Mouse (Mus musculus): ENCODE data around the gene Mrpl35. TPM values are rescaled to one million over a fixed set of nuclear protein-coding genes. Genes with fewer than 3 reads are reported as not detected.

The Mrpl35 gene
- polyA plus RNA-seq, 1 experiment from 2014 or later = 62.5 TPM

DNA sequence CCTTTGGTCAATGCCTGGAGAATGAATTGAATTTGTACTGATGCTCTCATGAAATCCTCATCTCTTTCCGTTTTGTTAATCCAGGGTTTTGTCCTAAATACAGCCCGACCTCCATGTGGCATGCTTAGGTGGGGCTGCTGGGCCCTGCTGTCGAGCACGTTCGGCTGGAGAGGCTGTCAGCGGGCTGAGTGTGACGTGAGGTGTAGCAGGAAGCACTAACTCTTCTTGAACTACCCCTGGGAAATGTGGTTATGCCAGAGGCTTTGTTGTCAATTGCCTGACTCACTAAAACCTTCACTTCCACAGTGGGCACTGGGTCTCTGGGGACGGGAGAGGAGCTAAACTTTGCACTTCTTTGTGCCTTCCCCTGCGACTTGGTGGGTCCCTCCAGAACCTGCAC, 38.4 kb downstream of the Mrpl35 start:
- no peaks in the 10 kb centered on the region for H3K9me3 ChIP-seq
- H3K4me2 ChIP-seq (replicated peaks) = no peak overlapping the region
- no peaks in the 10 kb centered on the region for H3K27me3 ChIP-seq
- no peak overlapping the region for H3K4me3 ChIP-seq
- H3K9ac ChIP-seq = no peak overlapping the region
- no peaks in the 10 kb centered on the region for H3K36me3 ChIP-seq
- H3K27ac ChIP-seq = no peak overlapping the region
- ATAC-seq (ENCODE audit: low FRiP score, low read depth) = no peak
- WGBS = 51% methylated on average over 9 of the region's 9 CpGs
- no peaks in the 10 kb centered on the region for H3K4me1 ChIP-seq

- no peak for ATAC-seq (ENCODE audit: low FRiP score, low read depth)
- no peaks in the 10 kb centered on the region for H3K4me1 ChIP-seq
- no peaks in the 10 kb centered on the region for H3K36me3 ChIP-seq
- 93% methylated on average over 5 of the region's 5 CpGs for WGBS
- H3K9ac ChIP-seq = no peak overlapping the region
- no peaks in the 10 kb centered on the region for H3K9me3 ChIP-seq
- no peak overlapping the region for H3K4me2 ChIP-seq (replicated peaks)
- no peaks in the 10 kb centered on the region for H3K27me3 ChIP-seq
- no peak overlapping the region for H3K27ac ChIP-seq
- no peak overlapping the region for H3K4me3 ChIP-seq
Observed at GRCm38 (mm10) chr6:71783165-71783564, 43.6 kb downstream of the Mrpl35 start.

GRCm38 (mm10) chr6:71780431-71780830, 46.3 kb downstream of the Mrpl35 start:
- no peak overlapping the region for H3K4me2 ChIP-seq (replicated peaks)
- no peaks in the 10 kb centered on the region for H3K36me3 ChIP-seq
- H3K4me3 ChIP-seq = no peak overlapping the region
- H3K4me1 ChIP-seq = no peaks in the 10 kb centered on the region
- no peak for ATAC-seq (ENCODE audit: low FRiP score, low read depth)
- H3K27ac ChIP-seq = no peak overlapping the region
- H3K9me3 ChIP-seq = no peaks in the 10 kb centered on the region
- no peaks in the 10 kb centered on the region for H3K27me3 ChIP-seq
- H3K9ac ChIP-seq = no peak overlapping the region
- 93% methylated on average over 7 of the region's 7 CpGs for WGBS

DNA sequence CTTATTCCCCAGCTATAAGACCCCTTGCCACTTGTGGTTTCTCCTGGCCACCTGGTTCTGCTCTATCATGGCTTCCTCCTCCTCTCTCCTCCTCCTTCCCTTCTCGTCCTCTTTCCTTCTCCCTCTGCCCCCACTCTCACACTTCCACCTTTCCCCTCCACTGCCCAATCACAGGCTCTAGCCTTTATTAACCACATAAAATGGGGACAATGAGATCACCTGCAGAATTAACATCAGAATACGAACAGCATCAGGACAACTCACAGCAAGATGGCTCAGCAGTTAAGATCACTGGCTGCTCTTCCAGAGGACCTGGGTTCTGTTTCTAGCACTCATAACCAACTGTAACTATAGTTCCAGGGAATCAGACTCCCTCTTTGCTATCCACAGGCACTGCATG, 46.9 kb downstream of the Mrpl35 start:
- Histone ChIP-seq H3K27ac (no peak overlapping the region), H3K9ac (no peak overlapping the region), H3K4me2 (replicated peaks) (no peak overlapping the region), H3K4me3 (no peak overlapping the region), H3K36me3 (no peaks in the 10 kb centered on the region), H3K4me1 (no peaks in the 10 kb centered on the region), H3K9me3 (no peaks in the 10 kb centered on the region), H3K27me3 (no peaks in the 10 kb centered on the region)
- 59% methylated on average over 2 of the region's 2 CpGs for WGBS
- ATAC-seq (ENCODE audit: low FRiP score, low read depth) = no peak

- Histone ChIP-seq H3K27ac (no peak overlapping the region), H3K36me3 (no peaks in the 10 kb centered on the region), H3K27me3 (no peaks in the 10 kb centered on the region), H3K4me3 (no peak overlapping the region), H3K9ac (no peak overlapping the region), H3K4me2 (replicated peaks) (no peak overlapping the region), H3K4me1 (no peaks in the 10 kb centered on the region), H3K9me3 (no peaks in the 10 kb centered on the region)
- no peak for ATAC-seq (ENCODE audit: low FRiP score, low read depth)
- WGBS = 84% methylated on average over 5 of the region's 5 CpGs
Observed at GRCm38 (mm10) chr6:71778016-71778415, 48.8 kb downstream of the Mrpl35 start.

DNA sequence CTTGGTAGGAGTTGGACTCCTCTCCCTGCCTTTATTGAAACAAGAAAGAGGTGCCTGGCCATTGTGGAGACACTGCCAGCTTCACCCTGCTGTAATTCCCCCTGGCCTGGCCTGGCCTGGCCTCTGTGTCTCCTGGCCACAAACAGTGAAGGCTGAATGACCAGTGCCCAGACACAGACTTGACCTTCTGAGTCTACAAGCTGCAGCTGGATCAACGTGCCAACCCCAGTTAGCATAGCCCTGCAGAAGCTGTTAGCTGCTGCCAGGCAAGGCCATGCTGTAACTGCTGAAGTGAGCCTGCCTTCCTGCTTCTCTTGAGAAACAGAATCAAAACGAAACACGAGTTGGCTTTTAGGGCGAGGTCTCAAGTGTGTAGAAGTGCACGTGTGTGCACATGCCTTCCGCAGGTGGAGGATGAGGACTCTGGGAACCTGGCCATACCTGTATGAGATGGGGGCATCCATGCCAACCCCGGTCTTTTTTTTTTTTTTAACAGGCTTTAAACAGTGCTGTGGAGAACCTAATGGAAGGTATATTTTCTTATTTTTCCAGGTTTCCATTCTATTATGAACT, 54.0 kb downstream of the Mrpl35 start:
- Histone ChIP-seq H3K36me3 (no peaks in the 10 kb centered on the region), H3K4me1 (no peaks in the 10 kb centered on the region), H3K27ac (no peak overlapping the region), H3K4me2 (replicated peaks) (no peak overlapping the region), H3K9me3 (0 out of 2 replicates have a peak, but pooled peaks cover 6% of the 10 kb centered on the region), H3K9ac (no peak overlapping the region), H3K27me3 (no peaks in the 10 kb centered on the region), H3K4me3 (no peak overlapping the region)
- no peak for ATAC-seq (ENCODE audit: low FRiP score, low read depth)
- 87% methylated on average over 7 of the region's 7 CpGs for WGBS

DNA sequence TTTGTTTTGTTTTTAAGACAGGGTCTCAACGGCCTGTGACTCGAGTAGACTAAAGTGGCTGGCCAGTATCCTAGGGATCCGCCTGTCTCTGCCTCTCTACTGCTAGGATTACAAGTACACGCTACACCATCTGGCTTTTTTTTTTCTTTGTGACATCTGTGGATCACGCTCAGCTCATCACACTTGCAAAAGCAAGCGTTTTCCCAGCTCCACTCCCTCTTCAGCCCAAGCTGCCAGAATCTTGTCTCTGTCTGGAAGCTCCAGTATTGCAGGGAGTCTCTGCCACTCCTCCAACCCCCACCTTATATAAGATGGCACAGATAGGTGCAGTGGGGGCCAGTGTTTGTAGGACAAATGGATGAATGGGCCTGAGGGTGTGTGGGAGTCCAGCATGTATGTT, 54.6 kb downstream of the Mrpl35 start:
- no peak for ATAC-seq (ENCODE audit: low FRiP score, low read depth)
- H3K27ac ChIP-seq = no peak overlapping the region
- WGBS = 81% methylated on average over 6 of the region's 6 CpGs
- H3K27me3 ChIP-seq = no peaks in the 10 kb centered on the region
- no peak overlapping the region for H3K4me3 ChIP-seq
- H3K9ac ChIP-seq = no peak overlapping the region
- 0 out of 2 replicates have a peak, but pooled peaks cover 6% of the 10 kb centered on the region for H3K9me3 ChIP-seq
- no peak overlapping the region for H3K4me2 ChIP-seq (replicated peaks)
- H3K4me1 ChIP-seq = no peaks in the 10 kb centered on the region
- H3K36me3 ChIP-seq = no peaks in the 10 kb centered on the region

DNA sequence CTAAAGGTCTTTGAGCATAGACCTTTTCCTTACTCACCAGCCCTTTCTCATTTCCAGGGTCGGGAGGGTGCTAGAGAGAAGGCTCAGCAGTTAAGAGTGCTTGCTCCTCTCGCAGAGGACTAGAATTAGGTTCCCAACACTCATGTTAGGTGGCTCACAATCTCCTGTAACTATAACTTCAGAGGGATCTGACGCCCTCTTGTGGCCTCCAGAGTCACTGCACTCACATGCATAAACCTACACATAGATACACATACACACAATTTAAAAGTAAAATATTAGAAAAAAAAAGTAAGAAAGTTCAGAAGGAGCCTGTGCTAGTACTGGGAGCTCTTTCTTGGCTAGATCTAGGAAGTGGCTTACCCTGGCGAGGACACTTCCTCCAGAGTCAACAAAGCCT, 55.5 kb downstream of the Mrpl35 start:
- Histone ChIP-seq H3K9ac (no peak overlapping the region), H3K27me3 (no peaks in the 10 kb centered on the region), H3K9me3 (0 out of 2 replicates have a peak, but pooled peaks cover 6% of the 10 kb centered on the region), H3K4me3 (no peak overlapping the region), H3K4me1 (no peaks in the 10 kb centered on the region), H3K4me2 (replicated peaks) (no peak overlapping the region), H3K36me3 (no peaks in the 10 kb centered on the region), H3K27ac (no peak overlapping the region)
- ATAC-seq (ENCODE audit: low FRiP score, low read depth) = no peak
- 88% methylated on average over 4 of the region's 4 CpGs for WGBS

GRCm38 (mm10) chr6:71770856-71771255, 55.9 kb downstream of the Mrpl35 start:
- Histone ChIP-seq H3K4me2 (replicated peaks) (no peak overlapping the region), H3K4me3 (no peak overlapping the region), H3K27me3 (no peaks in the 10 kb centered on the region), H3K9me3 (0 out of 2 replicates have a peak, but pooled peaks cover 6% of the 10 kb centered on the region), H3K27ac (no peak overlapping the region), H3K9ac (no peak overlapping the region), H3K36me3 (no peaks in the 10 kb centered on the region), H3K4me1 (no peaks in the 10 kb centered on the region)
- no peak for ATAC-seq (ENCODE audit: low FRiP score, low read depth)
- WGBS = 96% methylated on average over 4 of the region's 4 CpGs

DNA sequence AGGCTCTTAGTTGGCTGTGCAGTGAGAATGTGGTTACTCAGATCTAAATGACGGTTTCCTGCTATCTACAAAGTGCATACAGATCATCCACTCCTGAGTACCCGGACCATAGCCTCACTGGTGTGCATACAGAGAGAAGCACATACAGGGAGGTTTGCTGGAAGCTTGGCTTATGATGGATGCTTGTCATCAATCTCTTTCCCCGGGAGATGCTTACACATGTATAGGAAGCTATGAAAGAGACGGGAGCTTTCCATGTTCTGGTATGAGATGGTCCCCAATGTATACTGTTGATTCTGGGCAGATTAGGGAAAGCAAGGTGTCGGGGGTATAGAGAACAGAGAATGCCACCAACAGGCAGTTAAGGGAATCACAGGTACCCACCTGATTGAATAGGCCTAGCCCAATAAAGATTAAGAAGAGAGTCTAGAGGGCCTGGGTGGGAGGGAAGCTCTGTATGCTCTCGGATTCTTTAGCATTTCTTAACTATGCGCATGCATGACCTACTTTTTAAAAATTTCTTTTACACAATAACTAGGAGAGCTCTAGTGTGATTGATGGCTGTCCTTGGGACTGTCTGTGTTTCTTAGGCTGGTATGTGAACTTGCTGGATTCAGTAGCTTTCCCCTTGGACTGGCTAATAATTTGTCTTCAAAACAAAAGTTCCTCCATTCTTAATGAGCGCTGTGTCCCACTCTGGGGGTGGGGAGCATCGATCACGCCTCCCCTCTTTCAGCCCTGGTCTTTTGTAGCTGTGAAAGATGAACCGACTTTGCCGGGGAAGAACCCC, 56.7 kb downstream of the Mrpl35 start:
- H3K4me3 ChIP-seq = no peak overlapping the region
- no peaks in the 10 kb centered on the region for H3K36me3 ChIP-seq
- no peak overlapping the region for H3K4me2 ChIP-seq (replicated peaks)
- H3K27ac ChIP-seq = no peak overlapping the region
- H3K9ac ChIP-seq = no peak overlapping the region
- no peak for ATAC-seq (ENCODE audit: low FRiP score, low read depth)
- H3K4me1 ChIP-seq = no peaks in the 10 kb centered on the region
- WGBS = 80% methylated on average over 12 of the region's 12 CpGs
- no peaks in the 10 kb centered on the region for H3K27me3 ChIP-seq
- 0 out of 2 replicates have a peak, but pooled peaks cover 6% of the 10 kb centered on the region for H3K9me3 ChIP-seq

DNA sequence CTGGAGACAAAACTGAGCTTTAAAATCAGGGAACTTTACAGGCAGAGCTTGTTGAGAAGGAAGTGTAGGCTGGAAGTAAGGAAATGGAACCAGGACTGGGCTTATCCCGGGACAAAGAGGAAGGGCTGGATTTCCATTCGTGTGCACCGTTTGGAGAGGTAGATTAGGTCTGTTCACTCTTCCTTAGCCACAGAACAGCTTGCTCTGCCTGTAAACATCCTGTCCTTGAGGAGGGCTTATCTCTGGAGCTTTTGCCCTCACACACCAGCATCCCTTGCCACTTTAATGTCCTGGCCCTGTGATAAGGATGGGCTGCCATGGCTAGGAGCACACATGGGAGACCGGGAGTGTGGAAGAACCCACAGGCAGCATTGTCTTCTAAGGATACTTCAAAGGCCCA, 59.0 kb downstream of the Mrpl35 start:
- ATAC-seq (ENCODE audit: low FRiP score, low read depth) = no peak
- Histone ChIP-seq H3K9ac (no peak overlapping the region), H3K36me3 (no peaks in the 10 kb centered on the region), H3K4me2 (replicated peaks) (no peak overlapping the region), H3K4me3 (no peak overlapping the region), H3K27ac (no peak overlapping the region), H3K27me3 (no peaks in the 10 kb centered on the region), H3K9me3 (0 out of 2 replicates have a peak, but pooled peaks cover 6% of the 10 kb centered on the region), H3K4me1 (no peaks in the 10 kb centered on the region)
- 74% methylated on average over 4 of the region's 4 CpGs for WGBS
